Mouse (Mus musculus) midbrain, embryonic 16.5 days (tissue): ENCODE measurements around the gene Ctse. TPM values are rescaled to one million over a fixed set of nuclear protein-coding genes. Genes with fewer than 3 reads are reported as not detected.
"Not testable (repeated sequence)": the region's sequence is repeated elsewhere in the genome, so short reads cannot be mapped to it uniquely, and the experiment has no call there.

Source experiments
- ATAC-seq: fragments of 200-750 bp; cut with Nextera tagmentation; 2 replicates; pipeline ENCODE4 v1.8.0; 2017; ENCODE audit warnings: moderate TSS enrichment
- H3K27ac ChIP-seq: fragments of 300-500 bp; sonication (generic); 2 replicates; pipeline ENCODE4 v1.5.1; 2014; ENCODE audit warnings: mild to moderate bottlenecking, low read length, mixed read lengths
- H3K27me3 ChIP-seq: fragments of 300-500 bp; sonication (generic); 2 replicates; pipeline ENCODE4 v1.6.1; 2014; ENCODE audit warnings: low read depth, low read length, mixed read lengths; ENCODE audit not compliant: control insufficient read depth, insufficient read depth
- H3K36me3 ChIP-seq: fragments of 300-500 bp; sonication (generic); 2 replicates; pipeline ENCODE4 v1.6.1; 2014; ENCODE audit warnings: mild to moderate bottlenecking, low read length, moderate library complexity, mixed read lengths; ENCODE audit not compliant: control insufficient read depth, insufficient read depth
- H3K4me1 ChIP-seq: fragments of 300-500 bp; sonication (generic); 2 replicates; pipeline ENCODE4 v1.6.1; 2014; ENCODE audit warnings: mild to moderate bottlenecking, low read length, mixed read lengths; ENCODE audit not compliant: control insufficient read depth, insufficient read depth
- H3K4me2 ChIP-seq: fragments of 300-500 bp; sonication (generic); 2 replicates; pipeline ENCODE4 v1.6.1; 2014; ENCODE audit warnings: mild to moderate bottlenecking, low read length, mixed read lengths
- H3K4me3 ChIP-seq: fragments of 300-500 bp; sonication (generic); 2 replicates; pipeline ENCODE4 v1.5.1; 2014; ENCODE audit warnings: low read depth, mild to moderate bottlenecking, low read length, moderate library complexity, mixed read lengths
- H3K9ac ChIP-seq: fragments of 300-500 bp; sonication (generic); 2 replicates; pipeline ENCODE4 v1.6.1; 2014; ENCODE audit warnings: low read depth, low read length, mixed read lengths
- H3K9me3 ChIP-seq: fragments of 300-500 bp; sonication (generic); replicated peaks from 2 replicates; pipeline ENCODE4 v1.6.1; 2014; ENCODE audit warnings: mild to moderate bottlenecking, low read length, mixed read lengths; ENCODE audit not compliant: control insufficient read depth, poor library complexity, severe bottlenecking
- WGBS: fragments of 180-500 bp; shearing (Covaris S2); extraction: QIAGEN DNeasy Blood & Tissue Kit; methylation state at CpG from one replicate; pipeline ENCODE4 v1.1.7; 2014; 5-methylcytosine and 5-hydroxymethylcytosine counted together
- polyA plus RNA-seq: library from polyadenylated mRNA; unstranded; fragments of >200 nt; fragmentation: Nextera tagmentation; extraction: Ambion mirVana; gene quantifications from 2 replicates; pipeline ENCODE4 v1.2.1, GENCODE M21; 2015

Ctse gene
- polyA plus RNA-seq, 1 experiment from 2014 or later: not detected

DNA sequence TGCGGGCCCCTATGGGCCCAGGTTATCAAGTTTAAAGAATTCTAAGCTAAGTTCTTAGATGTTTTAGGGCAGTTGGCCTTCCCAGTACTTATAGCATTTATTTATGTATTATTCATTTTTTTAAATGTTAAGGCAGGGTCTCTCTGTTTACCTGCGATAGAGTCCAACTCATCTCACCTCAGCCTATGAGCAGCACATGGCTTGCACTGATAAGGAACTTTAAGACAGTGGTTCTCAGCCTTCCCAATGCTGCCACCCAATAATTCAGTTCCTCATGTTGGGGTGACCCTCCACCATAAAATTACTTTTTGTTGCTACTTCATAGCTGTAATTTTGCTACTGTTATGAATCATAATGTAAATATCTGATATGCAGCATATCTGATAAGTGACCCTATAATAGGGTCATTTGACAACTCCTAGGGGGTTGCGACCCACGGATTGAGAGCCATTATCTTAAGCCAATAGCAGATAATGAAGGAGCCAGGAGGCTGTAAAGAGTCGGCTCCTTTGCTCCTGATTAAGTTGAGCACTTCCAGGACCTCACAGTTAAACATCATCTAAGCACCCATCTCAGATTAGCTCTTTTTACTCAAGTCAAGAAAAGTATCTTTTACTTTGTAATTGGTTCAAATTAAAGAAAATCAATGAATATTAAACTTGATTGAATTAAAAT is 21.4 kb upstream of the Ctse start:
- Histone ChIP-seq H3K4me2 (no peak overlapping the region), H3K4me1 (no peaks in the 10 kb centered on the region), H3K27ac (no peak overlapping the region), H3K27me3 (no peaks in the 10 kb centered on the region), H3K9me3 (no peaks in the 10 kb centered on the region), H3K4me3 (no peak overlapping the region), H3K36me3 (no peaks in the 10 kb centered on the region), H3K9ac (no peak overlapping the region)
- no peak for ATAC-seq
- 86% methylated on average over 5 of the region's 5 CpGs for WGBS

GRCm38 (mm10) chr1:131618576-131618975 is 19.5 kb upstream of the Ctse start:
- Histone ChIP-seq H3K4me2 (no peak overlapping the region), H3K9ac (no peak overlapping the region), H3K36me3 (no peaks in the 10 kb centered on the region), H3K27me3 (no peaks in the 10 kb centered on the region), H3K27ac (no peak overlapping the region), H3K4me1 (no peaks in the 10 kb centered on the region), H3K4me3 (no peak overlapping the region), H3K9me3 (no peaks in the 10 kb centered on the region)
- WGBS: 90% methylated on average over 1 of the region's 1 CpGs
- ATAC-seq: no peak

DNA sequence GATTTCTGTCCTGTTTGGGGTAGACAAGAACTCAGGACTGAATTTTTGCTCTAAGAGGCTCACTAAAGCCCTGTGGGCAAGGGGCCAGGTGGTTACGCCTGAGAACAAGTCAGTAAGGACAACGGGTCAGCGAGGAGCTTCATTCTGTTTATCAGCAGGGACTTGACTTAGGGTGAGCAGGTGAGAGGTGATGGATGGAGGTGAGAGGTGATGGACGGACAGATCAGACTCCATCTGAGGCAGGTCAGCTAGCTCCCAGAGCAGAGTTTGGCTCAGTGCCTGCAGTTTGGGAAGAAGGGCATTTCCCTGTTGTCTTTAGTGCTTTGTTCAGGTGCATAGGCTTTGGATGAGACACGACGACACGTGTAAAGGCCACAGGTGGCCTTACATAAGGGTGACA is 18.8 kb upstream of the Ctse start:
- no peaks in the 10 kb centered on the region for H3K4me1 ChIP-seq
- H3K9ac ChIP-seq: no peak overlapping the region
- no peak overlapping the region for H3K4me3 ChIP-seq
- no peak overlapping the region for H3K27ac ChIP-seq
- no peaks in the 10 kb centered on the region for H3K27me3 ChIP-seq
- 93% methylated on average over 7 of the region's 7 CpGs for WGBS
- no peak for ATAC-seq
- no peak overlapping the region for H3K4me2 ChIP-seq
- H3K36me3 ChIP-seq: no peaks in the 10 kb centered on the region
- no peaks in the 10 kb centered on the region for H3K9me3 ChIP-seq

DNA sequence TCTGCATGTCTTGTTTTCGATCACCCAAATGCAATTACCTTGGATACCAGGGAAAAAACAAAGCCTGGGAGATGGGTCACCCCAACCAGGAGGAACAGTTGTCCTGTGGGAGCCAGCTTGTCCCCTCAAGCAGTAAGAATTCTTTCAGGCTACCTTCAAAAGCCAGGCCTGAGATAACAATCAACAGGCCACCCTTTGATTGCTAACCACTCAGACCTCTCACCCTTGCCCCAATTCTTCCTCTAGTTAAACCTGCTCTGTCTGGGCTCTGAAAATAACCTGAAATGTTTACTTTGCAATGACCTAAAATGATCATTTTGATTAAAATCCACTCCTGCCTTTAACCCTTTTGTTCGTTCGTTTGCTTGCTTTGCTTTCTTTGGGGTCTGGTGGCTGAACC is 14.5 kb upstream of the Ctse start:
- no peaks in the 10 kb centered on the region for H3K27me3 ChIP-seq
- no peaks in the 10 kb centered on the region for H3K9me3 ChIP-seq
- WGBS: 91% methylated on average over 3 of the region's 3 CpGs
- H3K27ac ChIP-seq: no peak overlapping the region
- no peak overlapping the region for H3K9ac ChIP-seq
- H3K4me1 ChIP-seq: no peaks in the 10 kb centered on the region
- no peaks in the 10 kb centered on the region for H3K36me3 ChIP-seq
- ATAC-seq: no peak
- H3K4me3 ChIP-seq: no peak overlapping the region
- no peak overlapping the region for H3K4me2 ChIP-seq

GRCm38 (mm10) chr1:131624175-131624835 is 13.8 kb upstream of the Ctse start:
- Histone ChIP-seq H3K4me3 (no peak overlapping the region), H3K27me3 (no peaks in the 10 kb centered on the region), H3K4me1 (no peaks in the 10 kb centered on the region), H3K9ac (no peak overlapping the region), H3K36me3 (no peaks in the 10 kb centered on the region), H3K27ac (no peak overlapping the region), H3K4me2 (no peak overlapping the region), H3K9me3 (no peaks in the 10 kb centered on the region)
- ATAC-seq: no peak
- 57% methylated on average over 3 of the region's 3 CpGs for WGBS

GRCm38 (mm10) chr1:131626200-131626599 is 11.9 kb upstream of the Ctse start:
- no peaks in the 10 kb centered on the region for H3K9me3 ChIP-seq
- no peak for ATAC-seq

DNA sequence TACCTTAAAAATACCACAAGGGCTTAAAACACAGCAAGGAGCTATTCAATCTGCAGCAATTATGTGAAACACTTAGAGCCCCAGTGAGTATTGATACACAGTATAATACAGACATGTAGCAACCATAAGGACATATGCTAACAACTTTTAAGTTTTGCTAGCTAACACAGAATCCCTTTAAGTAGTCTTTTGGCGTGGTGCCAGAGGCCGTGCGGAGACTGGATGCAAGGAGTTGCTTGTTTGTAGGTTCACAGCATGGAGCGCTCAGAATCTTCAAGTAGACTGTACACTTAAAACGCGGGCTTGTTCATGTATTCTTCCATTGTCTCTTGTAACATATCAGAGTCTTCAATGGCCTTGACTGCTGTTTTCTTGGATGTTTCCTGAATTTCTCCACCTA is 5.9 kb upstream of the Ctse start:
- not testable (repeated sequence) for H3K4me1 ChIP-seq, H3K9me3 ChIP-seq, H3K27me3 ChIP-seq, H3K4me3 ChIP-seq, H3K36me3 ChIP-seq, H3K27ac ChIP-seq, H3K4me2 ChIP-seq, ATAC-seq, H3K9ac ChIP-seq
- WGBS: 47% methylated on average over 6 of the region's 6 CpGs

More at GRCm38 (mm10) chr1:131626200-131626599, 11.9 kb upstream of the Ctse start:
- Histone ChIP-seq H3K4me3 (no peak overlapping the region), H3K27ac (no peak overlapping the region), H3K9ac (no peak overlapping the region), H3K4me1 (no peaks in the 10 kb centered on the region), H3K27me3 (no peaks in the 10 kb centered on the region), H3K4me2 (no peak overlapping the region), H3K36me3 (no peaks in the 10 kb centered on the region)
- whole genome bisulfite sequencing: 89% methylated on average over 6 of the region's 6 CpGs

DNA sequence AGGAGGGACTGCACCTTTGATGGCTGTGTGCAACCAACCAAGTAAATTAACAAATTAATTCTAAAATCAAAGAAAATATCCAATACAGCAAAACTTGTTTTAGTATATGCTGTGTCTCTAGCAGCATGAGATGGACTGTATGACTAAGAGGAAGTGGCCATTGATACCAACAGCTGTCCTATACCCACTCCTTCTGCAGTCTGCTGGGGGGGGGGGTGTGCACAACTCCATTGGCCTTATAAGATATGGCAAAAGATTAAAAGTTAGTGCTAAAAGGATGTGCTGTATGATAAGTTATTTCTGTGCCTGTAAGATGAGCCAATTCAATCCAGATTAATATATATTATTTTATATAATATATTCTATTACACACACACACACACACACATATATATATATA is 3.6 kb upstream of the Ctse start:
- Histone ChIP-seq H3K27me3 (no peaks in the 10 kb centered on the region), H3K4me3 (no peak overlapping the region), H3K36me3 (no peaks in the 10 kb centered on the region), H3K9me3 (no peaks in the 10 kb centered on the region), H3K4me1 (no peaks in the 10 kb centered on the region), H3K4me2 (no peak overlapping the region), H3K27ac (no peak overlapping the region), H3K9ac (no peak overlapping the region)
- no peak for ATAC-seq

DNA sequence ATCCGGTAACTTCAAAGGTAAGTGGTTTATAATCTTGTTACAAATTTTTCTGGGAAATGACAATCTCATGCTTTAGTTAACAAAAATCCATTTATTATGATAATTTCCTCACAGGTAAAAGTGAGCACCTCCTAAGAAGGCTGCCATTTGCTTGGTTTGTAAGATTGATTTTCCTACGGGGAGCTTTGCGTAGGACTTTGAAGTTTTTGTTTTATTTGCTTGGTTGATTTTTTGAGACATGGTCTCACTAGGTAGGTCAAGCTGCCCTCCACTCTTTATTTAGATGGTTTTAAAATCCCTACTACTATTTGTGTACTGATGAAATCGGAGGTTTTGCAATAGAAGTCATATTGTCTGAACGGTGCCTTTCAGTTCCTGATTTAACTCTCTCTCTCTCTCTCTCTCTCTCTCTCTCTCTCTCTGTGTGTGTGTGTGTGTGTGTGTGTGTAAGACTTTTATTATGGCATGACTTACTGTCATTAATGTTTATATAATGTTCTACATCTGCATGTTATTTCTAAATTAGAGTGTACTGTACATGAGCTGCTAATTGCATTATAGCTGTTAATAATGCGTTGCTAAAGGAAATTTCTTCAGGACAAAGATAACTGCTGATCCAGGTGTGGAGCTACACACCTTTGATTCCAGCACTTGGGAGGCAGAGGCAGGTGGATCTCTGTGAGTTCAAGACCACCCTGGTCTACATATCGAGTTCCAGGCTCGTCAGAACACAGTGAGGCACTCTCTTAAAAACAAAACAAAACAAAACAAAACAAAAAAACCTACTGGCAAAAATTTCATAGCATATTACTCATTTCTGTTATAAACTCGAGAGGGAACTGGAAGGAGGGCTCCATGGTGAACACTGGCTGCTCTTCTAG is 675 bp downstream of the Ctse start:
- no peak overlapping the region for H3K4me3 ChIP-seq
- no peak overlapping the region for H3K4me2 ChIP-seq
- H3K4me1 ChIP-seq: no peaks in the 10 kb centered on the region
- H3K9me3 ChIP-seq: no peaks in the 10 kb centered on the region
- H3K27ac ChIP-seq: no peak overlapping the region
- H3K9ac ChIP-seq: no peak overlapping the region
- H3K27me3 ChIP-seq: no peaks in the 10 kb centered on the region
- WGBS: 90% methylated on average over 9 of the region's 9 CpGs
- ATAC-seq: no peak
- no peaks in the 10 kb centered on the region for H3K36me3 ChIP-seq
